Comparison of ENCODE assay signal across 22 mouse cellular contexts in the genomic region with DNA sequence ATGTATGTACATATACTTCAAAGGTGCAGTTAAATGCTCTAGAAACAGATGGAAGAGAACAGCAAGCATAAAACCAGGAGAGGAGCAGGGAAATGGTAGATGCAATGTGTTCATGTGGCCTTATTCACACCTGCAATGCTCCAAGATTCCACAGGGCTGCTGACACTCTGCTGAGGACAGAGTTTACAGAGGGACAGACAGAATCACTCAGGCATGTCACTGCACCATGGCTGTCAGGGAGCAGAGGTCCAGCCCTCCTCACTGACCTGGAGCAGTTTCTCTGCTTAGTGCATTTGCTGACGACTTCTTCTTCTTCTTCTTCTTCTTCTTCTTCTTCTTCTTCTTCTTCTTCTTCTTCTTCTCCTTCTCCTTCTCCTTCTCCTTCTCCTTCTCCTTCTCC.
DNase-seq lines count a peak whose midpoint lies in the region; ATAC-seq lines count a peak whose summit lies in the region.
"Had no signal": no experiment of that assay in that cellular context is flagged by ENCODE, and none has a peak within 500 bp of the region (broad histone marks: within the 10 kb centered on the region; RNA-seq: fewer than 3 reads in every experiment).

No protein-coding gene starts in this region.

- no peak overlapping the region for H3K4me3 ChIP-seq in kidney, embryonic 15.5 days (replicated peaks)
- H3K4me3 ChIP-seq in kidney, embryonic 16.5 days (ENCODE audit: low read length) = no peak overlapping the region
- no peak overlapping the region for H3K4me3 ChIP-seq in embryonic facial prominence, embryonic 10.5 days
- H3K4me3 ChIP-seq: embryonic facial prominence, embryonic 13.5 days; forebrain, embryonic 12.5 days; heart, adult 2 months; heart, embryonic 15.5 days had no signal

- H3K4me1 ChIP-seq in kidney, embryonic 15.5 days = no peaks in the 10 kb centered on the region
- no peaks in the 10 kb centered on the region for H3K4me1 ChIP-seq in kidney, embryonic 16.5 days (ENCODE audit: insufficient read depth, low read length)
- no peaks in the 10 kb centered on the region for H3K4me1 ChIP-seq in embryonic facial prominence, embryonic 10.5 days
- H3K4me1 ChIP-seq: embryonic facial prominence, embryonic 13.5 days had no signal

- 16% methylated on average over 1 of the region's 1 CpGs for WGBS in kidney, embryonic 15.5 days
- 13% methylated on average over 1 of the region's 1 CpGs for WGBS in kidney, embryonic 16.5 days
- WGBS in embryonic facial prominence, embryonic 10.5 days = 57% methylated on average over 1 of the region's 1 CpGs

- no peaks in the 10 kb centered on the region for H3K36me3 ChIP-seq in kidney, embryonic 15.5 days
- H3K36me3 ChIP-seq in kidney, embryonic 16.5 days (ENCODE audit: insufficient read depth, low read length) = no peaks in the 10 kb centered on the region
- no peaks in the 10 kb centered on the region for H3K36me3 ChIP-seq in embryonic facial prominence, embryonic 10.5 days (replicated peaks)
- H3K36me3 ChIP-seq: embryonic facial prominence, embryonic 13.5 days; forebrain, embryonic 12.5 days; heart, embryonic 15.5 days had no signal

- ATAC-seq in kidney, embryonic 15.5 days (replicated peaks; ENCODE audit: low FRiP score) = no peak; the same call in 1 of the 2 replicates
- ATAC-seq in kidney, embryonic 16.5 days (ENCODE audit: low FRiP score, low TSS enrichment) = peak; percentile 69; the same call in 1 of the 2 replicates
- no peak for ATAC-seq in CD4-positive, CD25-positive, alpha-beta regulatory T cell, adult 4 months
- ATAC-seq: activated CD4-positive, CD25-positive, alpha-beta regulatory T cell, adult 4 months; forebrain, embryonic 16.5 days; Patski had no signal

- no peaks in the 10 kb centered on the region for H3K9me3 ChIP-seq in kidney, embryonic 15.5 days (replicated peaks)
- H3K9me3 ChIP-seq in kidney, embryonic 16.5 days (ENCODE audit: low read length) = no peaks in the 10 kb centered on the region
- H3K9me3 ChIP-seq in embryonic facial prominence, embryonic 10.5 days = no peaks in the 10 kb centered on the region
- H3K9me3 ChIP-seq: embryonic facial prominence, embryonic 13.5 days; forebrain, embryonic 12.5 days; heart, embryonic 15.5 days had no signal

- no peak overlapping the region for H3K27ac ChIP-seq in kidney, embryonic 15.5 days
- H3K27ac ChIP-seq in kidney, embryonic 16.5 days (ENCODE audit: low read length) = no peak overlapping the region
- no peak overlapping the region for H3K27ac ChIP-seq in embryonic facial prominence, embryonic 10.5 days (replicated peaks)
- H3K27ac ChIP-seq: embryonic facial prominence, embryonic 13.5 days; forebrain, embryonic 12.5 days; heart, adult 2 months; hindbrain, embryonic 14.5 days had no signal

- no peak overlapping the region for H3K4me2 ChIP-seq in kidney, embryonic 15.5 days
- no peak overlapping the region for H3K4me2 ChIP-seq in kidney, embryonic 16.5 days (replicated peaks; ENCODE audit: low read depth, low read length)
- H3K4me2 ChIP-seq: embryonic facial prominence, embryonic 13.5 days; forebrain, embryonic 12.5 days; heart, embryonic 11.5 days; heart, embryonic 15.5 days; hindbrain, embryonic 14.5 days had no signal

- peak; percentile 38 for DNase-seq in kidney, adult 11 months
- DNase-seq in kidney, postnatal 25 days = peak; percentile 40 to 75
- DNase-seq in embryonic facial prominence, embryonic 10.5 days (ENCODE audit: low spot score) = no peak
- no peak for DNase-seq in cerebellum, postnatal 10 days
- DNase-seq: adrenal gland, postnatal 14 days; cerebellum, adult 18-20 months; cerebellum, postnatal 14 days; gastrocnemius, postnatal 10 days; heart, adult 2 months; heart, postnatal 14 days had no signal

- H3K27me3 ChIP-seq in kidney, embryonic 15.5 days = no peaks in the 10 kb centered on the region
- H3K27me3 ChIP-seq in kidney, embryonic 16.5 days (ENCODE audit: insufficient read depth, low read length) = no peaks in the 10 kb centered on the region
- H3K27me3 ChIP-seq in embryonic facial prominence, embryonic 10.5 days (replicated peaks; ENCODE audit: low read depth, poor library complexity, severe bottlenecking) = no peaks in the 10 kb centered on the region
- H3K27me3 ChIP-seq: CH12.LX; embryonic facial prominence, embryonic 13.5 days; forebrain, embryonic 12.5 days; heart, embryonic 15.5 days; Patski had no signal

- H3K9ac ChIP-seq in kidney, embryonic 15.5 days = no peak overlapping the region
- no peak overlapping the region for H3K9ac ChIP-seq in kidney, embryonic 16.5 days (replicated peaks; ENCODE audit: low read length)
- H3K9ac ChIP-seq: embryonic facial prominence, embryonic 13.5 days; forebrain, embryonic 12.5 days; heart, embryonic 15.5 days; hindbrain, embryonic 14.5 days had no signal

Comparison
In these comparisons a context has a peak if more than half of its experiments do, and no peak if none do; other contexts are left out.
1. DNase-seq: peak in kidney, adult 11 months (single experiment) and kidney, postnatal 25 days (2 of 2); none in embryonic facial prominence, embryonic 10.5 days (single experiment) and cerebellum, postnatal 10 days (0 of 2).